Mouse (Mus musculus) embryonic fibroblast, embryonic 13.5 days (primary cell): Measurements from ENCODE around the gene Gm5767.

ENCODE experiments used
- CTCF ChIP-seq: IDR thresholded peaks from 2 replicates; pipeline ENCODE4 v1.5.1; 2011; ENCODE audit warnings: mild to moderate bottlenecking, control low read depth, low read length, moderate library complexity, borderline replicate concordance; ENCODE audit not compliant: insufficient read depth
- POLR2A ChIP-seq: IDR thresholded peaks from 2 replicates; pipeline ENCODE4 v1.6.1; 2011; ENCODE audit warnings: low read depth, mild to moderate bottlenecking, control low read depth, low read length, moderate library complexity

DNA sequence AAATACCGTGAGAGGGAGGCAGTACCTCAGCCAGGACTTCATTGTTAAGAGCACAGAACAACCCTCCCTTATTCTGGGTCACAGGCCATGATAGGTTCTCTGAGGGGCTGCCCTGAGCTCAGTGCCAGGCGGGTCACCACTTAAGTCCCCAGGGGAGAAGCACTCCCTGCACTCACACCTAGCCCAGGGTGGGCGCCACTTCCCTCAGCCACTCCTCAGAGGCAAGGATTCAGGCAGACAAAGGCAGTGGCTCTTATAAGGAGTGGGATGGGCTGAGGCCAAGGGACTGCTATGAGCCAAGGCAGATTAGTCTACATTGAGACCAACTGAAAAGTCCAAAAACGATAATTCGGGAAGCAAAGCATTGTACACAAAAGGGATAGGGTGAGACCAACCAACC, 15.2 kb upstream of the Gm5767 start:
- TF ChIP-seq CTCF (no peak), POLR2A (no peak)
